Mouse (Mus musculus): ENCODE measurements at regions not wholly inside any gene's neighbourhood (a gene's known extent, or its start where the extent isn't known, plus 50 kb on each side); places are given as distances from the start of the nearest gene placed in this dataset.

DNA sequence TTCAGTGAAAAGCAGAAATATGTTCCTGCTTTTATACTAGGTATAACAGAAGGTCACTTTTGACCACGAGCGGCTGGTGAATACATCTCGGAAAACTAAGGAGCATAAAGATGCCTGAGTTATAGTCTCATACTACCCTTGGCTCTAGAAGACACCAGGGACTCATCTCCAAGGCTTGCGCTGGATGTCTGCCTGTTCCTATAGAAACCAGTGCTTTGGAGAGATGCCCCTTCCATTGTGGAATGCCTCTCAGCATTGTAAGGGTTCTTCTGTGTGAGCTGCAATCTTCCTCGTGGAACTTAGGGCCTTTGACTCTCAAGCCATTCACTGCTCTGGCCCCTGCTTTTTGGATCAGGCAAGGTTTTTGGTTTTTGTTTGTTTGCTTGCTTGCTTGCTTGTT lies 561.0 kb upstream of the Adam5 start:
- no peak for TF ChIP-seq POLR2A (IDR thresholded peaks at IDR 0.05; ENCODE audit: borderline replicate concordance, low read depth, low read length)
- no peak for TF ChIP-seq CTCF (IDR thresholded peaks at IDR 0.05; ENCODE audit: low read depth, low read length)

All from bone marrow macrophage, adult 2 months (primary cell).